Mouse (Mus musculus) left cerebral cortex, adult 11 months (tissue): ENCODE results near the gene Zfp786.
A peak's percentile ranks its signal among the peaks of the same experiment; 100 is the strongest.

Experiments used
- DNase-seq: peaks from one replicate; pipeline ENCODE4 v3.0.0; 2022; ENCODE audit warnings: low spot score

Zfp786 gene

GRCm38 (mm10) chr6:47821236-47821635 is 9.4 kb downstream of the Zfp786 start:
- DNase-seq = no peak

DNA sequence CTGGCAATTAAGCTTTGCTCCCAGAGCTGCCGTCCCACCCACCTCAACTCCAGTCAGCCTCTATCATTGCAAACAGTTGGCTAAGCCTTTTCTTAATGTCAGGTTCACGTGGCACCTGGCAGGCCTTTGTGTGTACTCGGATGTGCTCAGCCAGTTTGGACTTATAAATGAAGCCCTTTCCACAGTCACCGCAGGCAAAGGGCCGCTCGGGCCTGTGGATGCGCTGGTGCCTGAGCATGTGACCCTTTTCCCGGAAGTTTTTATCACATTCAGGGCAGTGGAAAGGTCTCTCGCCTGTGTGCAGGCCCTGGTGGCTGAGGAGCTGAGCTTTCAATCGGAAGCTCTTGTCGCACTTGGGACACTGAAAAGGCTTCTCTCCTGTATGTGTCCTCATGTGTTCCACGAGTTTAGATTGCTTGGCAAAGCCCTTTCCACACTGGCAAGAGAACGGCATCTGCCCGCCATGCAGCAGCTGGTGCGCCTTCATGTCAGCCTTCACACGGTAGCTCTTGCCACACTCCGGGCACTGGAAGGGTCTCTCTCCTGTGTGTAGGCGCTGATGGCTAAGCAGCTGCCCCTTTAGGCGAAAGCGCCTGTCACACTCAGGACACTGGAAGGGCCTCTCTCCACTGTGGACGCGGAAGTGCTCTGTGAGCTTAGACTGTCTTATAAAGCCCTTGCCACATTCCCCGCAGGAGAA is 10.9 kb downstream of the Zfp786 start:
- no peak for DNase-seq

GRCm38 (mm10) chr6:47818721-47819120 is 11.9 kb downstream of the Zfp786 start:
- no peak for DNase-seq

DNA sequence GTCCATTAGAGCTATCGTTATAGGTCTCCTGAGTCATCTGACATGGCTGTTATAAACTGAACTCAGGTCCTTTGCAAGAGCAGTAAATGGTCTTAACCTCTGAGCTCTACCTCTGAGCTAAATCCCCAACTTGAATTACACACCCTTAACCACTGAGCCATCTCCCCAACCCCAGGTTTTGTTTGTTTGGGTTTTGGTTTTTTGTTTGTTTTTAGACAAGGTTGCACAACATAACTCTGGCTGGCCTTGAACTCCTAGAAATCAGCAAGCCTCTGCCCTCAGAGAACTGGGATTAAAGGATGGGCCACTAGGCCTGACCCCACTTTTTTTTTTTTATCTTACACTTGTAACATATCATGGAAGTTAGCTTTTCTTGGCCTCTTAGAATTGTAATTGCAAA is 14.5 kb downstream of the Zfp786 start:
- DNase-seq = no peak

- peak; percentile 97 for DNase-seq
Observed at GRCm38 (mm10) chr6:47813257-47813878, 17.3 kb downstream of the Zfp786 start, which contains the start of gene Pdia4. TSS of gene Pdia4 (minus strand) at chr6:47813430.

- no peak for DNase-seq
Observed at GRCm38 (mm10) chr6:47812271-47812915, 18.3 kb downstream of the Zfp786 start.

DNA sequence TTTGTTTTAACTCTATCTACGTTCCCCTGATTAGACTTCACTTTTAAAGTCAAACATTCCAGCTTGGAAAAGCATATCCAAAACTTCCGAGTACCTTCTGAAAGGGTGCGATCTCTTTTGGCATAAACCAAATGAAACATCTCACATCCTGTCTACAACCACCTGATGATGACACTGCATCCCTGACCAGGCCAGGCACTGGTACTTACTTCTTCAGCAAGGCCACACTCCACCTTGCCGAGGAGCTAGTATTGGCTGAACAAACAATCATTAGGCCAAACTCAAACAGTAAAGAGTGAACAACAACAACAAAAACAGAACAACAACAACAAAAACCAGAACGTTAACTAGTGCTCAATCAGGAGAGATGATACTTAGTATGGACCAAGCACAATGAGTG is 19.3 kb downstream of the Zfp786 start:
- DNase-seq = no peak

DNA sequence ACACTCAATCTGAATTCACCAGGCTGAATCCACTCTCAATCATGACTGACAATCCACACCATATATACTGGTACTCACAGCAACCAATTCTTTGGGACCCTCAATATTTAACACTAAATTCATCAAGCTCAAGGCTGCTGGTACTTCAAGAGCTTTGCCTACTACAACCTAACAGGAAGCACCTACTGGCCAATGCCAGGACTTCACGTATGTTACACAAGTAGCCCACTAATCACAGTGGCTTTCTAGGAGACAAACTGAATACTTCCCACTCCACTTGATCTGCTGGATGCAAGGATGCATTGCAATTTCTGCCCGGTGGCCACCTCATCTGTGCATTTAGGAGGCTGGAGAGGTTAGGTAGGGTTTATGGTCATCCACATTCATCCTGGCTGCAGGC is 20.5 kb downstream of the Zfp786 start:
- DNase-seq = no peak

- no peak for DNase-seq
Observed at GRCm38 (mm10) chr6:47809053-47809452, 21.6 kb downstream of the Zfp786 start.

- DNase-seq = no peak
Observed at GRCm38 (mm10) chr6:47808545-47808944, 22.1 kb downstream of the Zfp786 start.

- no peak for DNase-seq
Observed at GRCm38 (mm10) chr6:47807419-47807818, 23.2 kb downstream of the Zfp786 start.

- no peak for DNase-seq
Observed at GRCm38 (mm10) chr6:47805520-47805919, 25.1 kb downstream of the Zfp786 start.

- no peak for DNase-seq
Observed at GRCm38 (mm10) chr6:47799079-47799478, 31.6 kb downstream of the Zfp786 start.

DNA sequence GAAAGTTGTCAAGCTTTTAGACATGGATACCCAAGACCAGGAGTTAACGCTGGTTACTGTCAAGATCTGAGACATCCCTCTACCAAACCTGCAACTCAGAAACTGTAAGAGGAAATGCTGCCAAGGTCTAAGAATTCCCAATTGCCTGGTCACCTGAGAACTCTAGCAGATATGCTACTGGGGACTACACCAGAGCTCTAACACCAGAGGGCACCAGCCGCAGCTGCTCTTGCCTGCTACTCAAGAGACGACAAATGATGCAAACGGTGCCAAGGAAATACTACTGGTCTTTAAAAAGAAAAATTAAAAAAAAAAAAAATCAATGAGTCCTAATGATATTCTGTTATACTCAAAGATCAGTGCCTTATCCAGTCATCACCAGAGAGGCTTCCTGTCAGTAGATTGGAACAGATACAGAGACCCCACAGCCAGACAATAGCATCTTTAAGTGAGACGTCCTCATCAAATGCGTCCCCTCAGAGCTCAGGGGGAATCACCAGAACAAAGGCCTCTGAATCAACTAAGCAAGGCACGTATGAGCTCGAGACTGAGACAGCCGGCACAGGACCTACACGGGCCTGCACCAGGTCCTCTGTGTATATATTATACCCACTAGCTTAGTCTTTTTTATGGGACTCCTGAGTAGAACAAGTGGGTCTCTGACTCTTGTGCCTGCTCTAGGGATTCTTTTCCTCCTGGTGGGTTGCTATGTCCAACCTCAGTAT is 36.4 kb downstream of the Zfp786 start:
- no peak for DNase-seq

DNA sequence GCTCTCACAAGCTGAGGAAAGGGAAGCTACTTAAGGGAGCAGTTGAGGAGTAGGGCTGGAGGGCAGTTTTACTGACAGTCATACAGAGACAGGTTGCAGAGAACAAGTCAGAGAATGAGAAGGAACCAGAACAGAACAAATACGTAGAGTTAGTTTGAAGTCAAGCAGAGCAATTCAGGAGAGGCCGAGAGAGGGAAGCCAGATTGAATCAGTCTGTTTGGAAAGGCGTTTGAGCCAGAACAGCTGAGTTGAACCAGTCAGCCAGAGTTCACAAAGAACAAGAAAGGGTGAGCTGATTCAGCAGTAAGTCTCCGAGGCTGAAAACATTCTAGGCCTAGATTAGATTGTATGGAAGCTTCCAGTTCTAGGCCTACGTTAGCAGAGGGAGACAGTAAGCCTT is 37.4 kb downstream of the Zfp786 start:
- no peak for DNase-seq

- DNase-seq = no peak
Observed at GRCm38 (mm10) chr6:47792533-47792932, 38.1 kb downstream of the Zfp786 start.

- no peak for DNase-seq
Observed at GRCm38 (mm10) chr6:47790745-47791144, 39.9 kb downstream of the Zfp786 start.

GRCm38 (mm10) chr6:47788821-47789220 is 41.8 kb downstream of the Zfp786 start:
- DNase-seq = no peak

DNA sequence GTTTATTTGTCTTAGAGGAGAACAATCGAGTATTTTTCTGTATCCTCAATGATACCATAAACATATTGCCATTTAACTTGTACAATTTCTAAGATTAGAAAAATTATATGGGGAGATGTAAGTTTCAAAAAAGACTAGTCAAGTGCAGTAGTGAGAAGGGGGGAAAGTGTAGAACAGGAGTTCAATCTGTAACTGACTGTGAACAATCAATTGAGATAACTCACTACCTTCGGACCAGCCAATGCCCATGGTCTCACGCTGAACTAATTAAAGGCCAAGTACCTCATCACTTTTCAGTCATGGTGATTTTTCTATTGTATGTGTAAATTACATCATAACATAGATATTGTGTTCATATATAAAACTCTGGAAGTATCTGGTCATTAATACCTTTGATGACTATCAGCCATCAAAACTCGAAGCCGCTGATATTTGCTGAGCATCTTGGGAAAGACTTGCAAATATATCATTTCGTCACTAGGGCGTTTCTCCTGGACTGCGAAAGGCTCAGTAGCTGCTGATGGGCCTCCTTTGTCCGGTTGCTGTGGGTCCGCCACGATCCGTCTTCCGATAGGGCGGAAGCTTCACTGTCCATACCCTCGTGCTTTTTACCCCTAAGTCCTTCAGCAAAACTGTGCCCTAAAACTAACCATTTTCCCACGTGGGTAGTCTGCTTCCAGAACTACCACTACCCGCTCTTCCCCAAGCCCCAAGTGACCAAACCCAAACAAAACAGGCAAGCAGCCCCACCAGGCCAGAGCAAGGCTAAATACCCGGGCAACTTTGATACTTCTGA is 42.5 kb downstream of the Zfp786 start:
- peak; percentile 90 for DNase-seq

GRCm38 (mm10) chr6:47784707-47785412 is 45.8 kb downstream of the Zfp786 start:
- DNase-seq = no peak
